Comparison of ENCODE assay signal across 8 mouse cellular contexts in the genomic region with DNA sequence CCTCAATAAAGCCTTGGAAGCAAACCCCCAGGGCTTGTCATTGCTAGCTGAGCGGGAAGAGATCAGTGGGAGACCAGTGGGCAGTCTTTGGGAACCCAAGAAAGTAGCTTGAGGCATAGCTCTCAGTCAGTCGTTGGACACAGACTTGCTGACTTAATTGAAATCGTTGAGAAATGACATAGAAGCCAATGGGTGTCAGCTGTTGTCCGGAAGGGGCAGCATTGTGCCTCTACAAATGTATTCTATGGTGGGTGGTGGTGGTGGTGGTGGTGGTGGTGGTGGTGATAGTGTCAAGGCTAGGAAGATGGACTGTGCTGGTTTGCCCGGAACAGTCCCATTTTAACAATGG. TPM values are rescaled to one million over a fixed set of nuclear protein-coding genes. Genes with fewer than 3 reads are reported as not detected.
DNase-seq lines count a peak whose midpoint lies in the region; ATAC-seq lines count a peak whose summit lies in the region.

No protein-coding gene starts in this region.

- peak overlapping the region; percentile 96 for H3K4me2 ChIP-seq in lung, embryonic 16.5 days (ENCODE audit: low read depth, low read length)
- peak overlapping the region; percentile 96 for H3K4me2 ChIP-seq in embryonic facial prominence, embryonic 15.5 days (replicated peaks)
- H3K4me2 ChIP-seq in liver, embryonic 12.5 days, result peak overlapping the region; percentile 93
- peak overlapping the region; percentile 96 for H3K4me2 ChIP-seq in stomach, embryonic 15.5 days

- H3K27me3 ChIP-seq in lung, embryonic 16.5 days (ENCODE audit: control insufficient read depth, insufficient read depth, low read depth, low read length), result no peaks in the 10 kb centered on the region
- H3K27me3 ChIP-seq in embryonic facial prominence, embryonic 15.5 days, result no peaks in the 10 kb centered on the region
- H3K27me3 ChIP-seq in liver, embryonic 12.5 days (replicated peaks), result no peaks in the 10 kb centered on the region
- H3K27me3 ChIP-seq in stomach, embryonic 15.5 days (replicated peaks), result no peaks in the 10 kb centered on the region

- peak overlapping the region; percentile 76 for H3K4me3 ChIP-seq in lung, embryonic 16.5 days (ENCODE audit: low read length)
- H3K4me3 ChIP-seq in embryonic facial prominence, embryonic 15.5 days (replicated peaks), result peak overlapping the region; percentile 78
- H3K4me3 ChIP-seq in liver, embryonic 12.5 days, result peak overlapping the region; percentile 75
- H3K4me3 ChIP-seq in stomach, embryonic 15.5 days (replicated peaks), result peak overlapping the region; percentile 82

- no peaks in the 10 kb centered on the region for H3K9me3 ChIP-seq in lung, embryonic 16.5 days (ENCODE audit: control insufficient read depth, low read length)
- H3K9me3 ChIP-seq in embryonic facial prominence, embryonic 15.5 days (replicated peaks), result no peaks in the 10 kb centered on the region
- no peaks in the 10 kb centered on the region for H3K9me3 ChIP-seq in liver, embryonic 12.5 days (replicated peaks)
- no peaks in the 10 kb centered on the region for H3K9me3 ChIP-seq in stomach, embryonic 15.5 days

- peak overlapping the region; percentile 82 for H3K9ac ChIP-seq in lung, embryonic 16.5 days (ENCODE audit: low read length)
- peak overlapping the region; percentile 67 for H3K9ac ChIP-seq in embryonic facial prominence, embryonic 15.5 days
- H3K9ac ChIP-seq in liver, embryonic 12.5 days, result peak overlapping the region; percentile 77
- H3K9ac ChIP-seq in stomach, embryonic 15.5 days, result peak overlapping the region; percentile 50

- no peak for ATAC-seq in lung, embryonic 16.5 days (ENCODE audit: low read depth)
- no peak for ATAC-seq in embryonic facial prominence, embryonic 15.5 days (ENCODE audit: insufficient number of reproducible peaks, low FRiP score, low TSS enrichment, low read depth)
- no peak for ATAC-seq in liver, embryonic 12.5 days
- no peak for ATAC-seq in stomach, embryonic 15.5 days (ENCODE audit: insufficient read depth, low FRiP score, low read depth)

- H3K36me3 ChIP-seq in lung, embryonic 16.5 days (ENCODE audit: control insufficient read depth, insufficient read depth, low read length), result peaks cover 14% of the 10 kb centered on the region
- H3K36me3 ChIP-seq in embryonic facial prominence, embryonic 15.5 days, result peaks cover 22% of the 10 kb centered on the region
- H3K36me3 ChIP-seq in liver, embryonic 12.5 days, result peaks cover 38% of the 10 kb centered on the region
- peaks cover 14% of the 10 kb centered on the region for H3K36me3 ChIP-seq in stomach, embryonic 15.5 days

- H3K4me1 ChIP-seq in lung, embryonic 16.5 days (replicated peaks; ENCODE audit: control insufficient read depth, insufficient read depth, low read length), result peaks cover 16% of the 10 kb centered on the region
- H3K4me1 ChIP-seq in embryonic facial prominence, embryonic 15.5 days, result peaks cover 18% of the 10 kb centered on the region
- peaks cover 21% of the 10 kb centered on the region for H3K4me1 ChIP-seq in liver, embryonic 12.5 days
- H3K4me1 ChIP-seq in stomach, embryonic 15.5 days, result peaks cover 15% of the 10 kb centered on the region

- 37% methylated on average over 5 of the region's 5 CpGs for WGBS in lung, embryonic 16.5 days
- WGBS in embryonic facial prominence, embryonic 15.5 days, result 30% methylated on average over 5 of the region's 5 CpGs
- 20% methylated on average over 5 of the region's 5 CpGs for WGBS in liver, embryonic 12.5 days (ENCODE audit: insufficient replicate concordance)
- WGBS in stomach, embryonic 15.5 days, result 43% methylated on average over 5 of the region's 5 CpGs

- no peak overlapping the region for H3K27ac ChIP-seq in lung, embryonic 16.5 days (ENCODE audit: low read length)
- H3K27ac ChIP-seq in embryonic facial prominence, embryonic 15.5 days (replicated peaks), result no peak overlapping the region
- H3K27ac ChIP-seq in liver, embryonic 12.5 days, result peak overlapping the region; percentile 87
- H3K27ac ChIP-seq in stomach, embryonic 15.5 days, result no peak overlapping the region

- no peak for DNase-seq in lung, postnatal 25 days (ENCODE audit: low spot score)
- DNase-seq in cerebellum, adult 9-11 months, result no peak
- no peak for DNase-seq in spleen, postnatal 14 days (ENCODE audit: low spot score in 2 of 2)
- no peak for DNase-seq in right cerebral cortex, postnatal 36 days (ENCODE audit: low spot score in 2 of 2)

RNA-seq across cellular contexts. Expression of gene Mon1b, which starts 0.9 kb away (rescaled TPM):
- polyA plus RNA-seq in lung, embryonic 16.5 days (2015; fragmentation: Nextera tagmentation; extraction: Ambion mirVana), result 7.5 and 10.2 TPM in 2 replicates
- 7.6 and 9.1 TPM in 2 replicates for polyA plus RNA-seq in embryonic facial prominence, embryonic 15.5 days (2015; fragmentation: Nextera tagmentation; extraction: Ambion mirVana)
- 4.0 and 5.1 TPM in 2 replicates for polyA plus RNA-seq in liver, embryonic 12.5 days (2016; fragmentation: Nextera tagmentation; extraction: Ambion mirVana)
- 6.3 and 7.9 TPM in 2 replicates for polyA plus RNA-seq in stomach, embryonic 15.5 days (2015; fragmentation: Nextera tagmentation; extraction: Ambion mirVana)

RNA-seq across cellular contexts. Expression of gene Syce1l, which starts 6.8 kb away (rescaled TPM):
- not detected in 2 replicates for polyA plus RNA-seq in lung, embryonic 16.5 days (2015; fragmentation: Nextera tagmentation; extraction: Ambion mirVana)
- polyA plus RNA-seq in embryonic facial prominence, embryonic 15.5 days (2015; fragmentation: Nextera tagmentation; extraction: Ambion mirVana), result not detected in 2 replicates
- polyA plus RNA-seq in liver, embryonic 12.5 days (2016; fragmentation: Nextera tagmentation; extraction: Ambion mirVana), result not detected in 2 replicates
- not detected in 2 replicates for polyA plus RNA-seq in stomach, embryonic 15.5 days (2015; fragmentation: Nextera tagmentation; extraction: Ambion mirVana)
